Mouse (Mus musculus): ENCODE results near the gene Skil.
"Not testable (repeated sequence)": the region's sequence is repeated elsewhere in the genome, so short reads cannot be mapped to it uniquely, and the experiment has no call there.

The Skil gene

GRCm38 (mm10) chr3:31129766-31130165 is 34.9 kb downstream of the Skil start:
- no peak for DNase-seq (ENCODE audit: low spot score in 2 of 2)

- no peak for DNase-seq (ENCODE audit: low spot score in 2 of 2)
These were observed 38.8 kb downstream of the Skil start for GRCm38 (mm10) chr3:31133664-31134063.

- no peak for DNase-seq (ENCODE audit: low spot score in 2 of 2)
These were observed 39.4 kb downstream of the Skil start for GRCm38 (mm10) chr3:31134246-31134645.

- DNase-seq (ENCODE audit: low spot score in 2 of 2): no peak
These were observed 39.8 kb downstream of the Skil start for GRCm38 (mm10) chr3:31134696-31135095.

- DNase-seq (ENCODE audit: low spot score in 2 of 2): not testable (repeated sequence)
These were observed 41.7 kb downstream of the Skil start for GRCm38 (mm10) chr3:31136591-31136990.

- DNase-seq (ENCODE audit: low spot score in 2 of 2): peak in 1 of 2 experiments; percentile 75
These were observed 43.9 kb downstream of the Skil start for GRCm38 (mm10) chr3:31138454-31139424.

GRCm38 (mm10) chr3:31141621-31142020 is 46.8 kb downstream of the Skil start:
- DNase-seq (ENCODE audit: low spot score in 2 of 2): no peak

- DNase-seq (ENCODE audit: low spot score in 2 of 2): not testable (repeated sequence)
These were observed 50.4 kb downstream of the Skil start for GRCm38 (mm10) chr3:31145222-31145621.

GRCm38 (mm10) chr3:31145641-31146290 is 50.9 kb downstream of the Skil start:
- peak; percentile 40 to 62 for DNase-seq (ENCODE audit: low spot score in 2 of 2)

- no peak for DNase-seq (ENCODE audit: low spot score in 2 of 2)
These were observed 53.7 kb downstream of the Skil start for GRCm38 (mm10) chr3:31148595-31148994.

GRCm38 (mm10) chr3:31149706-31150105 is 54.8 kb downstream of the Skil start, which contains the start of gene Cldn11:
Gene Cldn11 (plus strand): TSS chr3:31149920.
- no peak for DNase-seq (ENCODE audit: low spot score in 2 of 2)

GRCm38 (mm10) chr3:31152108-31152507 is 57.2 kb downstream of the Skil start:
- no peak for DNase-seq (ENCODE audit: low spot score in 2 of 2)

- DNase-seq (ENCODE audit: low spot score in 2 of 2): no peak
These were observed 61.3 kb downstream of the Skil start for GRCm38 (mm10) chr3:31156126-31156525.

GRCm38 (mm10) chr3:31157776-31158175 is 62.9 kb downstream of the Skil start:
- no peak for DNase-seq (ENCODE audit: low spot score in 2 of 2)

- DNase-seq (ENCODE audit: low spot score in 2 of 2): no peak
These were observed 65.2 kb downstream of the Skil start for GRCm38 (mm10) chr3:31160046-31160445.

GRCm38 (mm10) chr3:31161336-31161735 is 66.5 kb downstream of the Skil start:
- no peak for DNase-seq (ENCODE audit: low spot score in 2 of 2)

- DNase-seq (ENCODE audit: low spot score in 2 of 2): no peak
These were observed 68.0 kb downstream of the Skil start for GRCm38 (mm10) chr3:31162860-31163259.

GRCm38 (mm10) chr3:31165803-31166202 is 70.9 kb downstream of the Skil start:
- no peak for DNase-seq (ENCODE audit: low spot score in 2 of 2)

GRCm38 (mm10) chr3:31166365-31166871 is 71.6 kb downstream of the Skil start:
- DNase-seq (ENCODE audit: low spot score in 2 of 2): peak; percentile 16 to 48

All from frontal cortex, postnatal 14 days (tissue).